Mouse (Mus musculus) layer of hippocampus, postnatal 25 days (tissue): ENCODE results near the gene Icam5. TPM values are rescaled to one million over a fixed set of nuclear protein-coding genes. Genes with fewer than 3 reads are reported as not detected.
"Not testable (repeated sequence)": the region's sequence is repeated elsewhere in the genome, so short reads cannot be mapped to it uniquely, and the experiment has no call there.

ENCODE experiments used
- DNase-seq, 2 experiments: peaks; one replicate each; pipeline ENCODE4 v3.0.0; 2022; ENCODE audit warnings: mixed read lengths in 2 of 2, low spot score in 1 of 2; ENCODE audit errors: extremely low spot score in 1 of 2
- total RNA-seq, 2 experiments: library from RNA; stranded (reverse); gene quantifications; 2 replicates each; pipeline ENCODE4 v1.2.3; 2021

The Icam5 gene
- total RNA-seq, 2 experiments from 2014 or later, result 389 to 394 TPM

DNA sequence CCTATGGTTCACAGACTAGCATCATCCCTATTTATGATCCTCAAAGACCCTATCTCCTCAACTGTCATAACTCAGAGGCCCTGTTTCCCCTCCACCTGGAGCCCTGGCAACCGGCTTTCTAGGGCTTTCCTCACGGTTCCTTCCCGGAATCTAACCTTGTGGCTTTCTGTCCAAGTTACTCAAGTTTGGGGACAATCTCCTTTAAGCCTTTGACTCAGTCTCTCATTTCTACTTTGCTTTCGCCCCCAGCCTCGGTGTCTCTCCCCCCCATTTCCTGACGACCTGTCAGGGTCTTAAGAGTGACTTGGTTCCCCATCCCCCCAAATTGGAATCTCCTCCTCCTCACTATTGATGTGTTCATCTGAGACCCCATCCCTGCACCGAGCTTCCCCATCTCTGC lies 618 bp downstream of the Icam5 start:
- no peak for DNase-seq

DNA sequence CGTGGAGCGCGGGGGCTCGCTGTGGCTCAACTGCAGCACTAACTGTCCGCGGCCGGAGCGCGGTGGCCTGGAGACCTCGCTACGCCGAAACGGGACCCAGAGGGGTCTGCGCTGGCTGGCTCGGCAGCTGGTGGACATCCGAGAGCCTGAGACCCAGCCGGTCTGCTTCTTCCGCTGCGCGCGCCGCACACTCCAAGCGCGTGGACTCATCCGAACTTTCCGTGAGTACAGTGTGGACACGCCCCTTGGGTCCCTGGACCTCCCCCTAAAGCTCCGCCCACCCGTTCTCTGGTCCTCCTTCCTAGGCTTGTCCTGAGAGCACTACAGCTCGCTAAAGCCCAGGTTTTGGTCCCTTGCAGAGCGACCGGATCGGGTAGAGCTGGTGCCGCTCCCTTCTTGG lies 1.3 kb downstream of the Icam5 start:
- DNase-seq, result peak; percentile 33 to 54

DNA sequence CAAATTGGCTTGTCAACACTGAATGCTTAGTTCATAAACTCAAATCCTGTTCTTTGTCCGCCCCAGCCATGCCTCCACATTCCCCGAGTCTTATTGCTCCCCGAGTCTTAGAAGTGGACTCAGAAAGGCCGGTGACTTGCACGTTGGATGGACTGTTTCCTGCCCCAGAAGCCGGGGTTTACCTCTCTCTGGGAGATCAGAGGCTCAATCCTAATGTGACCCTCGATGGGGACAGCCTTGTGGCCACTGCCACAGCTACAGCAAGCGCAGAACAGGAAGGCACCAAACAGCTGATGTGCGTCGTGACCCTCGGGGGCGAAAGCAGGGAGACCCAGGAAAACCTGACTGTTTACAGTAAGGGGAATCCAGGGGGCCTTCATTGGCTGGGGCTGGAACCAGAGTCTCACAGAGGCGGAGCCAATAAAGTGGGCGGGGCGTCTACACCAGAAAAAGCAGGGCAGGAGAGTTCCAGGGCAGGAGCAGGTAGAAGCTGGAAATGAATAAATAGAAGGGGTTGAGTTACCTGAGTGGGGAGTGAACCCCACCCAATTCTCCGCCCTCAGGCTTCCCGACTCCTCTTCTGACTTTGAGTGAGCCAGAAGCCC lies 2.7 kb downstream of the Icam5 start:
- DNase-seq, result peak in 1 of 2 experiments; percentile 16

DNA sequence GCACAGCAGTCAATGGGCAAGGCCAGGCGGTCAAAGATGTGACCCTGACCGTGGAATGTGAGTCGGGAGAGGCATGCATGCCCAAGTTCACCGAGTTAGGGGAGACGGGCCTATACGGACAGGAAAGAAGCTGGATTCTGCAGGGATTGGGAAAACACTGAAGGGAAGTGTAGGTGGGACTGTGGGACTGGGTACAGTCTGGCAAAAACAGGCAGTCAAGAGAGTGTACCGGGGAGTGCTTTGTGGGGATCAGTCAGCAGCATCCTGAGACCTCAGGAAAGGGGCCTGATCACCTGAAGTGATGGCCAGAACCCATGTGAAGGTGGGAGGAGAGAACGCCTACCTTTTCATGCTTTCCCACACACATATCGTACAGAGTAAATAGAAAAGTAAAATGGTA lies 3.7 kb downstream of the Icam5 start:
- no peak for DNase-seq

DNA sequence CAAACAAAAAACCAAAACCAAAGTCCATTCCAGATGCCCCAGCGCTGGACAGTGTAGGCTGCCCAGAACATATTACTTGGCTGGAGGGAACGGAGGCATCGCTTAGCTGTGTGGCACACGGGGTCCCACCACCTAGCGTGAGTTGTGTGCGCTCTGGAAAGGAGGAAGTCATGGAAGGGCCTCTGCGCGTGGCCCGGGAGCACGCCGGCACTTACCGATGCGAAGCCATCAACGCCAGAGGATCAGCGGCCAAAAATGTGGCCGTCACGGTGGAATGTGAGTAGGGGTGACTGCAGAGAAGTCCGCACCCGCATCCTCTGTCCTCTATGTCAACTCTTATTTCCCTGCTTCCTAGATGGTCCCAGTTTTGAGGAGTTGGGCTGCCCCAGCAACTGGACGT lies 4.3 kb downstream of the Icam5 start:
- DNase-seq, result no peak

DNA sequence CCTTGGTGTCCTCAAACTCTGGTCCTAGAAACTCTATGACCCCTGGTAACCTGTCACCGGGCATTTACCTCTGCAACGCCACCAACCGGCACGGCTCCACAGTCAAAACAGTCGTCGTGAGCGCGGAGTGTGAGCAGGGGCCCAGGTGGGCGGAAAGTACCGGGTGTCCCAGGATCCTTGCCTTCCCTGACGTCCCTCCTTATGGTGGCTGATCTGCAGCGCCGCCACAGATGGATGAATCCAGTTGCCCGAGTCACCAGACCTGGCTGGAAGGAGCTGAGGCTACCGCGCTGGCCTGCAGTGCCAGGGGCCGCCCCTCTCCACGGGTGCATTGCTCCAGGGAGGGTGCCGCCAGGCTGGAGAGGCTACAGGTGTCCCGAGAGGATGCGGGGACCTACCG lies 4.8 kb downstream of the Icam5 start:
- peak; percentile 22 to 40 for DNase-seq

DNA sequence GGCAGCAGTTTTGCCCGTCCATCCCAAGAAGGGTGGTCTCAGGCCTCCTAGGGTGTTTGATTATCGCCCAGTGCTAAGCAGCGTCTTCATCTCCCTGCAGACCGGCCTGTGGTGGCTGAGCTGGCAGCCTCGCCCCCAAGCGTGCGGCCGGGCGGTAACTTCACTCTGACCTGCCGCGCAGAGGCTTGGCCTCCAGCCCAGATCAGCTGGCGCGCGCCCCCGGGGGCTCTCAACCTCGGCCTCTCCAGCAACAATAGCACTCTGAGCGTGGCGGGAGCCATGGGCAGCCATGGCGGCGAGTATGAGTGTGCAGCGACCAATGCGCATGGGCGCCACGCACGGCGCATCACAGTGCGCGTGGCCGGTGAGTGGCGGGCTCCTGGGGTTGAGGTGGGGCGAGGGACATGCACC lies 5.6 kb downstream of the Icam5 start:
- DNase-seq, result peak; percentile 44 to 51

DNA sequence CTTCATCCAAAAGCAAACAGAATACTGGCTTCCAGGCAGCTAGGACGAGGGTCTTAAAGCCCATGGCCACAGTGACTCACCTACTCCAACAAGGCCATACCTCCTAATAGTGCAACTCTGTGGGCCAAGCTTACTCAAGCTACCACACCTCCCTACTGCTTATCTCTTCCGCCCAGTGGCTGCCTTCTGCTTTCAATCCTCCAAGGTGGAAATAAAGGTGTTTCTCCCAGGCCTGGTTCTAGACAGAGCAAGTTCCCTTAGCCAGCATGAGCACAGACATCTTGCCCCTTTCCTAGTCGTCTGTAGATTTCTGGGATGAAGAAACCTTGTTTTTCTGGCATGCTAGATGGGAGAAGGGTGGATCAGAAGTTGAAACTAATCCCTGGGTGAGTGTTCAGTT lies 7.9 kb downstream of the Icam5 start:
- no peak for DNase-seq

DNA sequence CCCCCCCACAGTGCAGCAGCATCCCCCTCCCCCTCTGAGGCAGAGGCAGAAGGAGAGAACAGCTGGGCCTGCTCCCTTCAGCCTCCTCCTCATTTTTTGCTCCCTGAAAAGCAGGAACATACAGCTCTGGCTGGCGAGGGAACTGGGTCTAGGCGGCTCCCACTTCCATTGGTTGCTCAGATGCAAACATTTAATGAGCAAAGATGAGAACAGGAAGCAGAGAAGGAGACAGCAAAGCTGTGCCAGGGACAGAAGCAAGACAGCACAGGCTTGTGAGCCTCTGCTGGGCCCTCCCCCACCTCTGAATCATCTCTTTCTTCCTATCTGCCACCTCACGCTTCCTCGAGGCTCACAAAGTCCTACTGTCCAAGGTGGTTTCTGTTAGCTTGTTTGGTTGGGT lies 9.4 kb downstream of the Icam5 start:
- peak; percentile 35 to 45 for DNase-seq

DNA sequence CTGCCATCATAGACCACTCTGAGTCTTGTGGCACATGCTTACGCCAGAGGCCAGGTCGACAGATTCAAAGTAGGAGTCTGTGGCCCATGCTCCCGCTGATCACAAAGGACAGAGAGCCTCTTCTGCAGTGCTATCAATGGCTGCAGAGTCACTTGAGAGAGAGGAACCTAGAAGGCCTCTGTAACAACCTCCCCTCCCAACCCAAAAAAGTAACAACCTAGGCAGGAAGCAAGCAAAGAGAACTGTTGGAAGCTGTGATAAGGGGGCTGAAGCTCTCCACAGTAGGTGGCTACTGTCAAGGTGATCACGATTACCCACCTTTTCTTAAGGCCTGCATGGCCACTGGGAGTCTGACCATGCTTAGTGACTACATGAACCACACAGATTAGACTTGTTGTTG lies 11.7 kb downstream of the Icam5 start:
- DNase-seq, result no peak

DNA sequence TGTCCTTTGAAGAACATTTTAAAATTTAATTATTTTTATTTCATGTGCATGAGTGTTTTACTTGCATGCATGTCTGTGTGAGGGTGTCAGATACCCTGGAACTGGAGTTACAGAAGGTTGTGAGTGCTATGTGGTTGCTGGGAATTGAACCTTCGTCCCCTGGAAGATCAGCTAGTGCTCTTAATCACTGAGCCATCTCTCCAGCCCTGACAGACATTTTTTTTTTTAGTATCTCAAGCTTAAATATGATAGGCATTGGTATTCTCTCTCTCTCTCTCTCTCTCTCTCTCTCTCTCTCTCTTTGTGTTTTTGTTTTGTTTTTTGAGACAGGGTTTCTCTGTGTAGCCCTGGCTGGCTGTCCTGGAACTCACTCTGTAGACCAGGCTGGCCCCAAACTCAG lies 12.9 kb downstream of the Icam5 start:
- not testable (repeated sequence) for DNase-seq

DNA sequence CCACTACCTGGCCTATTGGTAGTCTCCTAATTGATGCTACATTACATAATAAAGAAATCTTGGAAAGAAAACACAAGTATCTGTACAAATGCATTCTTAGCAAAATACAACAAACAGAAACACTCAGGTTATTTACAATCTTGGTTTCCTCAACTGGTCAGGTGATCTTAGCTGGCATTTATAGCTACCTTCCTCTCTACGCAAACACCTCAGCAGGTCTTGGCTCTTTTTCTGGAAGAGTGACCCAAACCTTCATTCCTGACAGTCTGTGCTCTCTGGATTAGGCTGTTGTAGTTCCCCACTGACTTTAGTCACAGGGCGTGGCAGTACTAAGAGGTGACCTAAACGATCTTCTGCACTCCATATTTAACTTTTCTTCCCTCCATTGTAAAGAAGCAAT lies 13.4 kb downstream of the Icam5 start:
- DNase-seq, result no peak

DNA sequence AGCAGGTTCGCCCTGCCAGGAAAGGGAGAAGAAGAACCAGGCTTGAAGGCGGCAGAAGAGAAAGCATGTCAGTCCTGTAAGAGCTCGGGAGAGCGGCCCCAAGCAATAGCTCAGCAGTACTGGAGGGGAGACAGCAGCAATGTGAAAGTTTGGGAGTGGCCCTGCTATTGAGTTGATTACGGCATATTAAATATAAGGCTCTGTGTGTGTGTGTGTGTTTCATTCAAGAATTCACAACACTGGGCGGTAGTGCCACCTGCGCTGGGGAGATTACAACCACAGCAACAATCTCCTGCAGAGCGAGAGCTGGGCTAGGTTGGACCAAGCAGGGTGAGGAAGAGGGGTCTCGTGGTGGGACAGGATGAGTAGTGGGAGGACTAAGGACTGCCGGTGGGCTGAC lies 19.7 kb downstream of the Icam5 start:
- DNase-seq, result no peak

DNA sequence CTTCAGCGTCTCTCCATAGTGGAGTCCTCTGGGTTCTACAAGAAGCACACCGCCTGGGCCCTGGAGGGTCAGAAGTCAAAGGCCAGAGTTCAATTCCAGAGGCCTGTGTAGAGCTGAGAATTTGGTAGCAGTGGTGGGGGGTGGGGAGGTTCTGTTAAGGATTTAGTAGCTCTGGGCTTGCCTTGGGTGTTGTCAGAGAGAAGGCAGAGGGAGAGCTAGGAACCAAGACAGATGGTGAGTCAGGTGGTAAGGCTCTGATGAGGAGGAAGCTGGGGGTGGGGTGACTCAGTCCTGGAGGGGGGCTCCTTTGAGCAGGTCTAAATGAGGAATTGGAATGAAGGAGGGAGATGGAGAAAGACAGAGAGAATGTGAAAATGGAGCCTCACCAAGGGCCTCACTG lies 31.1 kb downstream of the Icam5 start:
- DNase-seq, result no peak

DNA sequence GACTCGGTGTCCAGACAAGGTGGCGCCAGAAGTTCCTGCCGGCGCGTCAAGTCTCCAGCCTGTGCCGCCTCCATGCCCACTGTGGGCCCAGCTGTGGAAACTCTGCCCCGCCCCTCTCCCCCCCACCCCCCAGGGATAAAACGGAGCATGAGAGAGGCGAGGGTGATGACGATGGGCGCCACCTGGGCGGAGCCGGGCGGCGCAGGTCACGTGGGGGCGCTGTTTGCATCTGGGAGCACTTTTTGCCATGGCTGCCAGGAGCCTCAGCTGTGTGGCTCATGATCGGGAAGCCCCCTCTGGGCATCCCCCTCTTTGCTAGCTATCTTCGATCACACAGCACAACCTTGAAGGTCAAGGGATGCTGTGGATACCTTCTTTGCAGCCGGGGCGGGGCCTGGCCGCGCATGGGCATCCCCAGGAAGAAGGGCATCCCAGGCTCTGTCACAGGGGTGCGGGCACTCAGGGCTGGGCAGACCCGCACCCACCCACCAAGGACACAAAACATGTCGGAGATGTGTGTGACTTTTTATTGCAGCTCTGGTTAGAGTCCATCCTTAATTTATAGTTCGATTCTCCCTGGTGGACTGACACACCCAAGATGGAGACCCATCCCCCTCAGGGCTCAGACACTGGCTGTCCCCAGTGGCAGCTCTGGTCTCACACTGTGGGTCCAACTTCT lies 35.3 kb downstream of the Icam5 start, which contains the start of gene Zglp1:
Gene Zglp1 (minus strand): TSS at position 88 of the 679 bp plus-strand sequence.
- no peak for DNase-seq

DNA sequence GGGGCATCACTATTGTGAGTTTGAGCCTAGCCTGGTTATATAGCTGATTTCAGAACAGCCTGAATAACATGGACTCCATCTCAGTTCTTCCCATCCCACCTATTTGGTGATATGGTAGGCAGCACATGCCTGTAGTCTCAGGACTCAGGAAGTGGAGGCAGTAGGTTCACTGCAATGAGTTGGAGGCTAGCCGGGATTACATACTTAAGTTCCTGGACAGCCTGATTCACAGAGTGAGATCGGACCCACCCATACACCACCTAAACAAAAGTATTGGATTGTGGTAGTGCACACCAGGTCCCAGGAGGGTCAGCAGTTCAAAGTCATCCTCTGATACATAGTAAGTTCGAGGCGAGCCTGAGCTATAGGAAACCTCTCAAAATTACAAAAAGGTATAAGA lies 40.8 kb downstream of the Icam5 start:
- no peak for DNase-seq

DNA sequence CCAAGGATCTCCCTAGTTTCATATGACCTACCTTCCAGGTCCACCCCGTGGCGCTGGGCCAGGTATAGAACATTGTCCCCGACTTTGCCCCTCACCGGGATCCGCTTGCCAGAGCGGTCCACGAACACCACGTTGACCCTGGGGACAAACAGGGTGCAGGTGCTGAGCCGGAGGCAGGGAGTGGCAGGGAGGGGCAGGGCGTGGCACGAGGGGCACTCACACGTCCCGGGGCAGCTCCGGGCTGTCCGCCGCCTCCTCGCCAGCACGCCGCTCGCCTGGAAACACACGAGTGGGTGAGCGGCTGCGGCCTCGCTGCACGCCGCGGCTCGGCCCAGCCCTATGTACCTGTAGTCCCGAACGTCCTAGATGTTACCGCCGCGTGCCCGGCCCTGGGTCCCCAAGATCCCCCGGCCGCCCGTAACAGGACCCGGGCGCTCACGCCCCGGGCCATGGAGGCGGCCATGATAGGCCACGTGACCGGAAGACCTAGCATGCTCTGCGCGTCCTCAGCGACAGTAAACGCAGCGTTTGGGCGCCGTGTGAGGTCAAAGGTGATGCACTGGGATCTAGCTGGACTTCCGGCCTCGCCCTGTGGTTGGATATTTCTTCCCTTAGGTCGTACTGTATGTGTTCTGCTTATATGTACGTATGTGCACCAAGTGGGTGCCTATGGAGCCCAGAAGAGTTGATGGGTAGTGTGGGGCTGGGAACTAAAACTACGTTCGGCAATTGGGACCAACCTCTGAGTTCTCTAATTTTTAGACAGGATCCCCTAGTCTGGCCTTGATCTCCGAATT lies 41.4 kb downstream of the Icam5 start, which contains the start of the genes Gm49373 and Fdx1l:
Gene Gm49373 (minus strand): TSS at position 53 of the 797 bp plus-strand sequence.
Gene Fdx1l (minus strand): TSS at position 571 of the 797 bp plus-strand sequence.
- DNase-seq, result peak; percentile 79 to 85

DNA sequence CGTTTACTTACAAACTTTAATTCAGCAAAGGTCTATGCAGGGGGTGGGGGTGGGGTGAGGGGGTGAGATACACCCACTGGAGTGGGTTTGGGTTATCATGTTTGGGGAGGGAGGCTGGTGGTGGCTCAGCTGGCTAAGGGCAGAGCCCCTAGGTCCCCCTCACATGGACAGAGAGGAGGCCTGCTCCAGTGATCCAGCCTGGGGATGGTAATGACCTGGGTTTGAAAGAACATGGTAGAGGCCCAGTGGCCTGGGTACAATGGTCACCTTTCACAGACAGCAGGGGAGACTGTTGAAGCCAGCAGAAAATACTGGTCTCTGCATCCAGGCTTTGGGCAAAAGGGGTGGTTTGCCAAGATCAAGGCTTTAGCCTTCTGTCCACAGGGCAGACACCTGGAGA lies 42.3 kb downstream of the Icam5 start:
- no peak for DNase-seq

DNA sequence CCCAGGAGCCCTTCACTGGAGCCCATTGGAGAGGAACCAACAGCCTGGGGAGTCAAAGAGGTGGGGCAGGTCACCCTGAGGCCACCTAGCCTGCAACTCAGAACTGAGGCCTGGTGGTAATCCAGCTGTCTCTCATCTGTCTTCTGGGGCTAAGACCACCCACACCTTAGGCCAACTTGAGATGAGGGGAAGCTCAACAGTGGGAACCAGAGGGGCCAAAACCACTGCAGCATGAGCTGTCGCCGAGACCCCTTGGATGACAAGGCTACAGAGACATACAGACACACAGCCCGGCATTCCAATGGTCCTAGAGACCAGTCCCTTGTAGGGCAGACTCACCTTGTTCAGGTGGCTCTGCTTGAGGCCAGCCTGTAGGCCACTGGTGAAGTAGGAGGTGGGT lies 43.8 kb downstream of the Icam5 start:
- no peak for DNase-seq

DNA sequence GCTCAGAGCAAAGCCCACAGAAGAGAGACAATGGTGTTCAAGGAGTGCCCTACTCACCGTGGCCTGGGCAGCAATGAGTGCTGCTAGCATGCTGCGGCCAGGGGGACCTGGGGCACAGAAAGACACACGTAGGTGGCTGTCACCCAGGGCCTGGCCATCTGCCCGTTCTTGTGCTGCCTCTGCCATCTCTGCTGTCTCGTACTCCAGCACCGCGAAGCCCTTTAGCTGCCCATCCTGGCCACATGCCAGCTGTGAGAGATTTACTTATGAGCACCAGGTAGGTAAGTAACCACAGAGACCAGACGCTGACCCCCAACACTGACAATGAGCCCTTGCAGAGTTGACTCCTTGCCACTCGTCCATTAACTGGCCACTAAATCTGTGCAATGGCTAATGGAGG lies 49.3 kb downstream of the Icam5 start:
- no peak for DNase-seq

DNA sequence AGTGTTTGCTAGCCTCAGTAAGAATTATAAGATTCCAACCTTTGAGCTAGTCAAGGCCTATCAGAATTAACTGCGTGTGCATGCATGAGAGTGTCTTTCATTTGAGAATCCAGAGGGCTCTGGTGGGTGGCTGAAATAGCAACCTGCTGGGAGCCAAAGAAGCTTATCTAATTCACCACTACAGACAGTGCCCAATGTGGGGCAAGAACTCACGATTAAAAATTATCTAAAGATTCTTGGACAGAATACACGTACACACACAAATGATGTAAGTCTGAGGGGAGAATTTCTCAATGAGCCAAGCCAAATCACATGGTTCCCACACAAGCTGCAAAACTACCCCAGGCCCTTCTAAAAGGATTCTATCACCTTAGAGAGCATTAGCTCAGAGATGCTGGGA lies 51.5 kb downstream of the Icam5 start:
- DNase-seq, result no peak
